Mouse (Mus musculus) embryonic facial prominence, embryonic 11.5 days (tissue): ENCODE results near the gene Pgap2. TPM values are rescaled to one million over a fixed set of nuclear protein-coding genes. Genes with fewer than 3 reads are reported as not detected.

Experiments used
- ATAC-seq: fragments of 200-750 bp; cut with Nextera tagmentation; replicated peaks from 2 replicates; pipeline ENCODE4 v1.8.0; 2017; ENCODE audit warnings: low read depth; ENCODE audit not compliant: insufficient number of reproducible peaks, low FRiP score, low TSS enrichment
- DNase-seq: peaks from one replicate; pipeline ENCODE4 v3.0.0-alpha.2; 2015; ENCODE audit warnings: low spot score
- H3K27ac ChIP-seq: fragments of 300-500 bp; sonication (generic); replicated peaks from 2 replicates; pipeline ENCODE4 v1.5.1; 2014; ENCODE audit warnings: mild to moderate bottlenecking, low read depth, low read length, control low read depth
- H3K27me3 ChIP-seq: fragments of 300-500 bp; sonication (generic); 2 replicates; pipeline ENCODE4 v1.6.1; 2014; ENCODE audit warnings: mild to moderate bottlenecking, low read length, moderate library complexity, mixed read lengths; ENCODE audit not compliant: control insufficient read depth, insufficient read depth
- H3K36me3 ChIP-seq: fragments of 300-500 bp; sonication (generic); replicated peaks from 2 replicates; pipeline ENCODE4 v1.6.1; 2014; ENCODE audit warnings: low read depth, mild to moderate bottlenecking, low read length, moderate library complexity, mixed read lengths; ENCODE audit not compliant: control insufficient read depth, insufficient read depth
- H3K4me1 ChIP-seq: fragments of 300-500 bp; sonication (generic); 2 replicates; pipeline ENCODE4 v1.6.1; 2014; ENCODE audit warnings: low read length, mixed read lengths; ENCODE audit not compliant: control insufficient read depth, insufficient read depth
- H3K4me2 ChIP-seq: fragments of 300-500 bp; sonication (generic); 2 replicates; pipeline ENCODE4 v1.6.1; 2014; ENCODE audit warnings: low read depth, mild to moderate bottlenecking, control low read depth, low read length, moderate library complexity
- H3K4me3 ChIP-seq: fragments of 300-500 bp; sonication (generic); 2 replicates; pipeline ENCODE4 v1.5.1; 2014; ENCODE audit warnings: low read depth, low read length, control low read depth
- H3K9ac ChIP-seq: fragments of 300-500 bp; sonication (generic); replicated peaks from 2 replicates; pipeline ENCODE4 v1.6.1; 2014; ENCODE audit warnings: mild to moderate bottlenecking, control low read depth, low read length
- H3K9me3 ChIP-seq: fragments of 300-500 bp; sonication (generic); replicated peaks from 2 replicates; pipeline ENCODE4 v1.6.1; 2016; ENCODE audit warnings: mild to moderate bottlenecking, low read length, inconsistent platforms, mixed read lengths; ENCODE audit not compliant: control insufficient read depth
- WGBS: fragments of 180-500 bp; shearing (Covaris S2); extraction: QIAGEN DNeasy Blood & Tissue Kit; methylation state at CpG from one replicate; pipeline ENCODE4 v1.1.7; 2014; 5-methylcytosine and 5-hydroxymethylcytosine counted together
- polyA plus RNA-seq: library from polyadenylated mRNA; unstranded; fragments of >200 nt; fragmentation: Nextera tagmentation; extraction: Ambion mirVana; gene quantifications from 2 replicates; pipeline ENCODE4 v1.2.1, GENCODE M21; 2014

Pgap2 gene
- polyA plus RNA-seq, 1 experiment from 2014 or later, result 70.1 TPM

- ATAC-seq (no peak), DNase-seq (no peak)
- Histone ChIP-seq H3K4me1 (no peaks in the 10 kb centered on the region), H3K9me3 (no peaks in the 10 kb centered on the region), H3K36me3 (no peaks in the 10 kb centered on the region), H3K27me3 (no peaks in the 10 kb centered on the region; the same call in 1 of the 2 replicates), H3K9ac (no peak overlapping the region), H3K4me2 (no peak overlapping the region), H3K27ac (no peak overlapping the region), H3K4me3 (no peak overlapping the region)
- 82% methylated on average over 3 of the region's 3 CpGs for WGBS
Observed at GRCm38 (mm10) chr7:102272422-102272948, 62.5 kb downstream of the Pgap2 start.

GRCm38 (mm10) chr7:102281403-102281802, 71.4 kb downstream of the Pgap2 start:
- WGBS, result 84% methylated on average over 1 of the region's 1 CpGs
- no peak for DNase-seq

GRCm38 (mm10) chr7:102282261-102282660, 72.3 kb downstream of the Pgap2 start:
- Histone ChIP-seq H3K27ac (no peak overlapping the region), H3K4me3 (no peak overlapping the region), H3K9ac (no peak overlapping the region), H3K4me1 (no peaks in the 10 kb centered on the region), H3K36me3 (no peaks in the 10 kb centered on the region), H3K9me3 (no peaks in the 10 kb centered on the region), H3K27me3 (no peaks in the 10 kb centered on the region), H3K4me2 (no peak overlapping the region)
- DNase-seq (no peak), ATAC-seq (no peak)
- WGBS, result 80% methylated on average over 5 of the region's 5 CpGs

More at GRCm38 (mm10) chr7:102281403-102281802, 71.4 kb downstream of the Pgap2 start:
- H3K27ac ChIP-seq, result no peak overlapping the region
- no peak for ATAC-seq
- no peak overlapping the region for H3K4me2 ChIP-seq
- H3K9me3 ChIP-seq, result no peaks in the 10 kb centered on the region
- no peaks in the 10 kb centered on the region for H3K4me1 ChIP-seq
- H3K36me3 ChIP-seq, result no peaks in the 10 kb centered on the region
- H3K9ac ChIP-seq, result no peak overlapping the region
- H3K4me3 ChIP-seq, result no peak overlapping the region
- H3K27me3 ChIP-seq, result no peaks in the 10 kb centered on the region

Other genes starting within 250 kb of the Pgap2 start
- 1.6 TPM in 2 replicates for gene Il18bp, start 191.5 kb upstream of the Pgap2 start, polyA plus RNA-seq
- gene Rnf121, start 144.7 kb upstream of the Pgap2 start, polyA plus RNA-seq, result 26.9 and 28.9 TPM in 2 replicates
- 23.0 and 23.8 TPM in 2 replicates for gene Xndc1, start 144.7 kb upstream of the Pgap2 start, polyA plus RNA-seq
- 1.4 and 1.9 TPM in 2 replicates for gene Xntrpc, start 144.5 kb upstream of the Pgap2 start, polyA plus RNA-seq
- gene Trpc2, start 127.1 kb upstream of the Pgap2 start, polyA plus RNA-seq, result not detected in 2 replicates
- 0.96 and 1.1 TPM in 2 replicates for gene Art1, start 108.5 kb upstream of the Pgap2 start, polyA plus RNA-seq
- 1.7 and 1.9 TPM in 2 replicates for gene Art5, start 100.7 kb upstream of the Pgap2 start, polyA plus RNA-seq
- not detected in 2 replicates for gene Chrna10, start 93.4 kb upstream of the Pgap2 start, polyA plus RNA-seq
- gene Nup98, start within 50 bp of the Pgap2 start, polyA plus RNA-seq, result 47.9 and 49.0 TPM in 2 replicates
- 48.6 and 51.0 TPM in 2 replicates for gene Rhog, start 45.8 kb downstream of the Pgap2 start, polyA plus RNA-seq
- 10.6 and 11.1 TPM in 2 replicates for gene Stim1, start 57.6 kb downstream of the Pgap2 start, polyA plus RNA-seq
- 242 and 246 TPM in 2 replicates for gene Rrm1, start 231.5 kb downstream of the Pgap2 start, polyA plus RNA-seq